Mouse (Mus musculus): Measurements from ENCODE around the gene Grip1.

GRCm38 (mm10) chr10:120033866-120034265 is 580.2 kb downstream of the Grip1 start:
- TF ChIP-seq EP300 (IDR thresholded peaks at IDR 0.05; ENCODE audit: low read depth): no peak
- no peak for TF ChIP-seq CTCF (IDR thresholded peaks at IDR 0.05; ENCODE audit: low read depth)

Measured in heart, postnatal 0 days (tissue).